Mouse (Mus musculus) liver, adult 2 months (tissue): ENCODE measurements at regions not wholly inside any gene's neighbourhood (a gene's known extent, or its start where the extent isn't known, plus 50 kb on each side); places are given as distances from the start of the nearest gene placed in this dataset.

ENCODE experiments used
- CTCF ChIP-seq: fragments of 200-500 bp; IDR thresholded peaks from 2 replicates; pipeline ENCODE4 v1.5.1; 2011; ENCODE audit warnings: low read depth, low read length, control low read depth
- POLR2A ChIP-seq: fragments of 200-500 bp; IDR thresholded peaks from 2 replicates; pipeline ENCODE4 v1.6.1; 2011; ENCODE audit warnings: low read length, control low read depth; ENCODE audit not compliant: insufficient read depth; ENCODE audit errors: extremely low read depth

- TF ChIP-seq CTCF (no peak), POLR2A (no peak)
These were observed 227.2 kb upstream of the Gm21798 start for GRCm38 (mm10) chr15:64590092-64590881.
